Mouse (Mus musculus) neural tube, embryonic 10.5 days (tissue): Measurements from ENCODE around the gene Abcg4.
"Not testable (repeated sequence)": the region's sequence is repeated elsewhere in the genome, so short reads cannot be mapped to it uniquely, and the experiment has no call there.

ENCODE experiments used
- DNase-seq: peaks from one replicate; pipeline ENCODE4 v3.0.0-alpha.2; 2017; ENCODE audit warnings: low spot score; ENCODE audit errors: extremely low spot score

Gene Abcg4

DNA sequence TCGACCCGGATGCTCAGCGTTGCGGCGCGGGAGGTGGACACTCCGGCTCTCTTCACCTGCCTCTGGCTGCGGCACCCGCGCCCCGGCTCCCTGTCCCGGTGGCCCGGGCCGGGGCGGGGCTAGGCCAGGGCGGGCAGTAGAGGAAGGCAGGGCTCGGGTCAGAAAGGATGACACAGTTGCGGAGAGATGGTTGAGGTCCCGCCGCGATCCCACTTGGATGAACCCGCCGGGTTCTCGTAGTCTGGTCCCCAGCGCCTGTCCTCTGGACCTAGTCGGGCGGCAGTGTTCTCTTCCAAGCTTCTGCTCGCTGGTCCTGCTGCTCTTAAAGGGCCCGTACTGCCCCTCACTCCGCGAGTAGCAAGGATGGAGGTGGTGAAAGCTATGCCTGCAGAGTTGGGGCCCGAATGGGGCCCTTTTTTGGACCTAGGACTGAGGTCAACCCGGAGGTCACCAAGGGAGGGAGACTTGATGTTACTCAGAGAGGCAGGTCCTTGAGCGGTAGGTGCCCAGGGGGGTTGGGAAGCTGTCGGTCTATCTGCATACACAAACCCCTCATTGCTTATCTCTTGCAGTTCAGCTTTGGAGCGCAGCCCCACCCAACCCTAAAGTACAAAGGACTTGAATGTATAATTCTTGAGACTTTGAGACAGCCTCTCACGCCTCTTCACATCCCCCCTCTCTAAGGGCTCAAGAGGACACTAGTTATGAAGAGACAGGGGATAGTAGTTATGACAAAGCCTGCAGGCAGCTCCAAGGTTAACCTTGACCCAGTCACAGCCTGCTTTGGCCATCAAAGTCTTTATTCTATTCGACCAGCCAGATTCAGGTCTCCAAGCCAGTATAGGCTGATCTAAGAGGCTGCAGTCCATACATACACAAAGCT, at the start of gene Abcg4:
Gene Abcg4 (minus strand): TSS at position 540 of the 883 bp plus-strand sequence.
- peak; percentile 70 for DNase-seq

DNA sequence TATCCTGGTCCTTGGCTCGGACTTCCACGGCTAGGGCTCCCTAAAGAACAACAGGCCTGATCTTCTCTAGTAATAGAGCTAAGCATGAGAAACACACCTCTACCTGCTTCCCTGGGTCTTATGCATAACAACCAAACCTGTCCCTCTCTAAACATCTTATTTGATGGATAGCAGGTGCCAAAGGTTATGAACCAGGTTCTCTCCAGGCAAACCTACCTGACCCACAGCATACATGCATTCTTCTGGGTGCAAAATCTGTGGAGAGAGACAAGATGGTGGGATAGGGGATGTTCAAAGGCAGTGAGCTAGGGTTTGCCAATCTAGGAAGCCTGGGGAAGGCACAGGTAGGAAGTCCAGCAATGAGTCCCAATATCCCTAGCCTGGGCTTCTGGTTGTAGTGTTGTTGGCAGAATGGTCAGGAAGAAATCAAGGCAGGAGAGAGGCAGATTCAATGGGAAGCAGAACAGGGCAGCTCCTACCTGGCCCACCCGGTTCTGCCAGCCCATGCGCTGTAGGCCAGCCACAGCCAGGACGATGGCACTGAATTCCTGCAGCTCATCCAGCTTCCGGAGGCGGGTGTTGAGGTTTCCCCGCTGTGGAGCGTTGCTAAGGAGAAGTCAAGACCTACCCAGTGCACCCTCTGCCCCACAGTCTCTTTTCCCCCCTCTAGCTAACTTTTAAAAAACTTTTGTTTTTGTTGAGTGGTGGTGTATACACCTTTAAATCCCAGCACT, 49.2 kb upstream of the Abcg4 start:
- DNase-seq, result peak; percentile 32

DNA sequence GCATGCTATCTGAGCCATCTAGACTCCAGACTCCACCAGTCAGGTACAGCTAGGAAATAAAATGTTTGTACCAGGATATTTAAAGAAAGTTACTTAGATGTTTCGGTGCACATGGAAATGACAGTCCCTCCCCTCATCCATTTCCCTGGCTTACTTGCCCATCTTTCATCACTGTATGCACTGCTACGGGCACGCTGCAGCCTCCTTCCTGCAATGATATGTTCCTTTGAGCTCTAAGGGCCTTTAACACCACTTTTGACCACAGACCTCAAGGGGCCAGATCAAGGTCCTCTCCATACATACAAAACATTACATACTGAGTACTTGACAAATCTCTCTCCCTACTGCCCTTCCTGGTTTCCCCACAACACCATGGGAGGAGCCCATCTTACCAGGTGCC, 48.5 kb upstream of the Abcg4 start:
- no peak for DNase-seq

DNA sequence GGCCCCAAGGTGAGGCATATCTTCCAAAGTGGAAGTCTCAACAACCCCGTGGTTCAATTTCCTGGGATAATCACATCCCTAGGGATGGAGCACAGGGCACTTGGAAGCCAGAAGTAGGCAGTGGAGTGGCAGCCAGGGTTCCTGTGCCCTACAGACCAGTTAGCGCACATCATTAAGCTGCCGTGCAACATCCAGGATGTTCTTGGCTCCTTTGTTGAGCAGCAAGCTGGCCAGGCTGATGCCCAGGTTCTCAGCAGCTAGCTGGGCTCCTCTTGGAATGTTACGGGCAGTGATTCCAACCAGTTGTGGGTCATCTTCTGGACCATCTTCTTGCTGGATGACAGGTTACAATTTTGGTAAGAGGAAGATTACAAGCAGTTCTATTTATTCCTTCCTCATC, 48.1 kb upstream of the Abcg4 start:
- DNase-seq, result not testable (repeated sequence)

DNA sequence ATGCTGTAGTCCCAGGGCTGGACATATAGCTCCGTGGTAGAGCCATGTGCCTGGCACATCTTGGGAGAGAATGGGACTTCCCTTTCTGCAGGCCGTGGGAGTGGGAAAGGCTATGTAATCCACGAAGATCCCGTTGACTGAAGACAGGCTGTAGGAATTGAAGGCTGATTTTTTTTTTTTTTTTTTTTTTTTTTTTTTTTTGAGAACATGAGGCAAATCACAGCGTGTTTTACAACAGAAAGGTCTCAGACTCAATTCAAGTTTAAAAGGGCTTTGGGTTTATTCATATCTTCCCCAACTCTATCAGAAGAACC, 47.6 kb upstream of the Abcg4 start:
- no peak for DNase-seq

DNA sequence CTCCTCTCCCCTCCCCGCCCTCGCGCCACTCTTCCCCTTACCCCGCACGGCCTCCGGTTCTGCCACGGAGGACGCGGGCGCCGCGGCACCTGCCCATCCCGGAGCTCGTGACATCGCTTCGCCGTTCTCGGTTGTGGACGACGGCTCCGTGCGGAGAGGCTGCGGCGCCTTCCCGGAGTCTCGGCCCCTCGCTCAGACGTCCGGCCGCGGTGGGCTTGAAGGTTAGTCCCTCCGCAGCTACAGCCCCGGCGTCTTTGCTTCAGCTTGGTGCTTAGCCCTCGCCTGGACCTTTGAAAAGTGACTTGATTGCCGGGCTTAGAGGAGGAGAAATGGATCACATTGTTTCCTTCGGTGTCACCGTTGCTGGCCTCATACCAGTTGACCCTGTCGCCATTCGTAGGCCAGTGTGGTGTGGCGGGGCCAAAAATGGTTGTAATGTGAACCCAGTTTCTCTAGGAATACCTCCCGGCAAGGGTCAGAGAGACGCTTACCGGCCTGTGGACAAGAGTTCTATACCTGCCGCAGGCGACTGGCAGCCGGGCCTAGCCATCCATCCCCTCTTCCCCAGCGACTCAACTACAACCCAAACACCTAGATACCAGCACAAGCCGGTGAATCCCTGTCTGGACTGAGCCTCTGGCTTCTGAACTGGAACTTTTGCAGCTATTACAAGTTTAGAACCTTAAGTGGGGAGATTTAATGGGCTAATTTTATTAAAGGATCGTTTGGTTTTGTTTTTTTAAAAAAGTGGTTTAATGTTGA, 47.1 kb upstream of the Abcg4 start:
- peak; percentile 78 for DNase-seq

DNA sequence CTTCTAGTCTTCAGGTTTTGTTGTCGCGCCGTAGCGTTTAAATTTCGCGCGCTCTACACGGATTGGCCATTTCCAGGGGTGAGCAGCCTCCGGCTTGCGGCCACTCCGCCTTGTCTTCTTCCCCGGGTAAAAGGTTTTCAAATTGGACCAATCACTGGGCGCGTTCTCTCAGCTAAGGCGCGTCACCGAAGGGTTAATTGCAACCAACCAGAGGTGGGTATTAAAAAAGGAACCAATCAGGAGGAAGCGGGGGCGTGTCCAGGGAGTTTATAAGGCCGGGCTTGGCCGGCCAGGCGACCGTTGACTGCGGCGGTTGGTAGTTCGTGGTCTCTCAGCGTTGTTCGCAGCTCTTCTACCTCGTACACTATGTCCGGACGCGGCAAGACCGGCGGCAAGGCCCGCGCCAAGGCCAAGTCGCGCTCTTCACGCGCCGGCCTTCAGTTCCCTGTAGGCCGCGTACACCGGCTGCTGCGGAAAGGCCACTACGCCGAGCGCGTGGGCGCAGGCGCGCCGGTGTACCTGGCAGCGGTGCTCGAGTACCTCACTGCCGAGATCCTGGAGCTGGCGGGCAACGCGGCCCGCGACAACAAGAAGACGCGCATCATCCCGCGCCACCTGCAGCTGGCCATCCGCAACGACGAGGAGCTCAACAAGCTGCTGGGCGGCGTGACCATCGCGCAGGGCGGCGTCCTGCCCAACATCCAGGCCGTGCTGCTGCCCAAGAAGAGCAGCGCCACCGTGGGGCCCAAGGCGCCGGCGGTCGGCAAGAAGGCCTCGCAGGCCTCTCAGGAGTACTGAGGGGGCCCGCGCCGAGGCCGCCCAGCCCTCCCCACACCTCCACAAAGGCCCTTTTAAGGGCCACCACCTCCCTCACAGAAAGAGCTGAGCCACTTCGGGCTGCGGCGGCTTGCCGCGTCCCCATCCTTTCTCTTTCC, 46.2 kb upstream of the Abcg4 start, which contains the start of gene H2afx:
Gene H2afx (plus strand): TSS at position 299 of the 935 bp plus-strand sequence.
- DNase-seq, result peak; percentile 98

DNA sequence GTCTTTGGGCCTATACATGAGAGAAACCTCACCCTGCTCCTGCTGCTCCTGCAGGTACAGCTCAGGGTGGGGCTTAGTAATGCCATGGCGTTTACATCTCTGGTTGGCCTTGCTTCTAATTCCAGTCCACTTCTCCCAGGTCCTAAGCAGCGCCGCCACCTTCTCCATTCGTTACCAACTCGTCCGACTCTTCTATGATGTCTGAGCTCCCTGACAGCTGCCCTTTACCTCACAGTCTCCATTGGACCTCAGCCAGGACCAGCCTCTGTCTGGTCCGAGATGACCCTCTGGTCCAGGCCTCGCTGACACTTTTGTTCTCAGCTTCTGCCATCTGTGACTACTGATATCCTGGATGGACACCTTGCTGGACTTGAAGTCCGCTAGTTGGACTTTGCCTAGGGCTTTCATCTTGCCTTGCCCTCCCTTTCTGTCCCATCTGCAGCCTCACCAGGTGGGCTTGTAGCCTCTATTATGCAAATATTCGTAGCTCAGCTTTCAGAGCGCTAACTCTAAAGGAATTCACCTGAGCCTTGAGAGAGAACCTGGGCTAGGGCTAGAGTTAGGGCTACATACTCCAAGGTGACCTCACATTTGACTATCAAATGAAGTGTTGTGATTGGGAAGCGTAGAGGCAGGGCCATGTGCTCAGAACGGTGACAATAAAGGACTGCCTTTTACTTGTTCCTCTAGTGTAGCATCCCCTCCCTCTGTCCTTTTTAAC, 44.7 kb upstream of the Abcg4 start:
- no peak for DNase-seq

DNA sequence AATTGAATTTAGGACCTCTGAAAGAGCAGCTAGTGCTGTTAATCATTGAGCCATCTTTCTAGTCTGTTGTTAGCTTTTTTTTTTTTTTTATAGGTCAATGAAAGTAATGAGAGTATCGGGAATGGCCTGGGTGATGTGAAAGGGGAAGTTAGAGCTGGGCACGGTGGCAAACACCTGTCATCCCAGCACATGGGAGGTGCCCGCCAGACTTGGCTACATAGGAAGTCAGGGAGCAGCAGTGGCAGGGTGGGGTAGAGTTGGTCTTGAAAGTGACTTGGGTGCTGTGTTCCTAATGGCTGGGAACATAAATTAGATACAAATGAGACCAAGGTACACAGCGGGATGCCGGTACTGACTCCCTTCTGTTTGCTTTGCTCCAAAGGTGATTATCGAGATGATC, 42.3 kb upstream of the Abcg4 start:
- no peak for DNase-seq

DNA sequence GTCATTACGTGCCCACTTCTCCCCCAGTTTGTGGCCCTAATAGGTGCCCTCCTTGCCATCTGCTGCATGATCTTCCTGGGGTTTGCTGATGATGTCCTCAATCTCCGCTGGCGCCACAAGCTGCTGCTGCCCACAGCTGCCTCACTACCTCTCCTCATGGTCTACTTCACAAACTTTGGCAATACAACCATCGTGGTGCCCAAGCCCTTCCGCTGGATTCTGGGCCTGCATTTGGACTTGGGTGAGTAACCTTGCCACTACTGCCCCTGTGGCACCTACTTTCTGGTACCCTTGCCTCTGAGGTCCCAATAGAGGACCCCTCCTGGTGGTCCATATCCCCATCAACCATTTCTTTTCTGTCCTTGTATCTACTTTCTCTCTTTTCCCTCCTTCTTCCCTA, 39.5 kb upstream of the Abcg4 start:
- no peak for DNase-seq

DNA sequence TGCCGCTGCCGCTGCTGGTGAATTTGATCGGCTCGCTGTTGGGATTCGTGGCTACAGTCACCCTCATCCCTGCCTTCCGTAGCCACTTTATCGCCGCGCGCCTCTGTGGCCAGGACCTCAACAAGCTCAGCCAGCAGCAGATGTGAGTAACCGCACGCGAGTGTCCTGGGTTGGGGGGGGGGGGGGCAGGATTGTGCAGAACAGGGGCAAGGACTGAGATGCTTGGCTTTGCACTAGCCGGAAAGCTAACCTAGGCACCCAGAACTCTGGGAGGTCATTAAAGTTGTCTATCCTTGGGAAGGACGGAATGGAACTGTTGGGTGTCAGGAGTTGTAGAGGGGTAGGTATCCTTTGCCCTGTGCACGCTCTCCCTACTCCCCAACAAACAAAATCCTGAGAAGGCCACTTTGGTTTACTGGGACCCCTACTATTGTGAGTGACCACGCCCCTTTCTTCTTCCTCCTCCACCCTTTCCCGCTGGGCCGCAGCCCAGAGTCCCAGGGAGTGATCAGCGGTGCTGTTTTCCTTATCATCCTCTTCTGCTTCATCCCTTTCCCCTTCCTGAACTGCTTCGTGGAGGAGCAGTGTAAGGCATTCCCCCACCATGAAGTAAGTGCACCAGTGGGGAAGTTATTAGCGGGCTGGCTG, 38.8 kb upstream of the Abcg4 start:
- peak; percentile 82 for DNase-seq

DNA sequence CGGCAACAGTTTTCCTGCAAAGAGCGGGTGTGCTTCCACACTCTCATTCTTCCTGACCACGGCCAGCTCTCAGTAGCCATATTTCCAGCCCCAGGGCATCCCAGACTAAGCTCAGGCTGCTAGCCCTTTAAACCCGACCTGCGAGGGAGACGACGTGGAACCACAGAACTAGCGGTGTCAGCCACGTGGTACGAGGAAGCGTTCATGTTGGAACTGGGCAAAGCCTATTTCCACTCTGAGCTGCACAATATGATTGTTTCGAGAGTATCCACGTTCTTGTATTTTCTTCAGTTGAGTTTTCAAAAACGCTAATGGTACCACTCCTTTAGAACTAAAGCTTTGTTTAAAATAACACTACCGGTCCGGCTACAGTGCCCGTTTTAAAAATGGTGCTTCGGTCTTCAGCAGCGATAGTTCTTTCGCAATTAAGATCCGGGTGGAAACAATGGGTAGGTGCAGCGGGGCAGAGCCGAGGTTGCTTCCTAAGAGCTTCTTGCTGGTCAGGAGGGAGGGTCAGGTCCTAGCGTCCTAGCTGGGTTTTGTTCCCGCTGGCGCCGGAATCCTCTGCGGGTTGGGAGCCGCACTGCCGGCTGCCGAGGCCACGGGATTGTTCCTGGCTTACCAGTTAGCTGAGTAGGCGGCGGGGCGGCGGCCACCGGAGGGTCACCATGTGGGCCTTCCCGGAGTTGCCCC, 38.1 kb upstream of the Abcg4 start:
- peak; percentile 82 for DNase-seq

DNA sequence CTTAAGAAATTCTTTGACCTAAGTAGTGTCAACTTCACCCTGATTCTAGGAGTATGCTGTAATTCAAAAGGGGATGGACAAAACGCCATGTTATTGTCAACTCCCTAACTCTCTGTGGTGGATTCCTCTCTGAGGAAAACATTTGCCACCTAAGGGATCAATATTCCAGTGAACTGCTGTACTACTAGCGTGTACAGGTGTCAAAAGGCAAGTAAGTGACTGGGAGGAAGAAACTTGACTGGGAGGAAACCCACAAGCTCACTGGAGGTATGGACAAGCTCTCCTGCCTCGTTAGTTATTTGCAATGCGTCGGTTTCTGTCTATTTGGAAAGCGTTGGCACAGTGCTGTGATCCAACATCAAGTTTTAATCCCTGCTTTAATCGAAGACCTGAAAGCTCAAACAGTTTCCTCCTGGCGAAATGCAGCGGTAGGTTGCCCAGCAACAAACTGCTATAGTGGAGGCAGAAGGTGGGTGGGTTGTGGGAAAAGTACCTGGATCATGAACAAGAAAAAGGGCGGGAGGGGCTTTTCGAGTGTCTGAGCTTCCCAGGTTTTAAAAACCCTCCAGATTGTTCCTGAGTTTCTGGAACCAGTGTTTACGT, 37.5 kb upstream of the Abcg4 start, which contains the start of gene Dpagt1:
Gene Dpagt1 (plus strand): TSS at position 252 of the 603 bp plus-strand sequence.
- DNase-seq, result no peak

DNA sequence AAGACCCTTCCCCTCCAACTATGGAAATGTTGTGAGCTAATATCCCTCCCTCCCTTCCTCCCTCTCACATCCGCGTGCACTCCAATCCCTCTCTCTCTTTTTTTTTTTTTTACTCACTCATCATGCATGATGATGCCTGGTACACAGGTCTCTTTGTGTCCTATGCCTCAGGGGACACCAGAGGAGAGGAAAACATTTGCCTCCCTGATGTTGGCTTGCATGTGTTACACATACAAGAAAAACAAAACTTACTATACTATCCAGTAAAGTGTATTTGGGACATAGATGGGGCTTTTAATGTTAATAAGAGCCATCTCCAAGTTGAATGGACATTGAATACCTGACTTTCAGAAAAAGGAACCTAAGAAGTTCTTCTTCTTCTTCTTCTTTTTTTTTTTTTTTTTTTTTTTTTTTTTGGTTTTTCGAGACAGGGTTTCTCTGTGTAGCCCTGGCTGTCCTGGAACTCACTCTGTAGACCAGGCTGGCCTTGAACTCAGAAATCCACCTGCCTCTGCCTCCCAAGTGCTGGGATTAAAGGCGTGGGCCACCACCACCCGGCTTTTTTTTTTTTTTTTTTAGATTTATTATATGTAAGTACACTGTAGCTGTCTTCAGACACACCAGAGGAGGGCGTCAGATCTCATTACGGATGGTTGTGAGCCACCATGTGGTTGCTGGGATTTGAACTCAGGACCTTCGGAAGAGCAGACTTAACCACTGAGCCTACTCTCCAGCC, 36.8 kb upstream of the Abcg4 start:
- not testable (repeated sequence) for DNase-seq

DNA sequence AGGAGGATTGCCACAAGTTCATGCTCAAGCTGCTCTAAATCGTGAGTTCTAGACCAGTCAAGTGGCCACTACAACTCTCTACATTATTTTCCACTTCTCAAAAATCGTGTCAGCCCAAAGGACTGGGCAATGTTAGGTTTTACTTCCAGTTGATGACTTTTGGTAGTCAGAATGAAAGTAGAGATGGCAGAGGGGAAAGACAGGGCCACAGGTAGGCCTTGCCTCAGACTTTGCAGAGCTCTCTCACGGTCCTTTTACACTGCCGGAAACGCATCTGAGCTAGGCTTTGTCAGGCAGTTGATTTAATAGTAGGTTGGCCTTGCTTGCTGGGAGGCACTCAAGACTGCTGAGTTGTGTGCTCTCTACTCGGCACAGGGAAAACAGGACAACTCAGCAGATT, 35.7 kb upstream of the Abcg4 start:
- no peak for DNase-seq

DNA sequence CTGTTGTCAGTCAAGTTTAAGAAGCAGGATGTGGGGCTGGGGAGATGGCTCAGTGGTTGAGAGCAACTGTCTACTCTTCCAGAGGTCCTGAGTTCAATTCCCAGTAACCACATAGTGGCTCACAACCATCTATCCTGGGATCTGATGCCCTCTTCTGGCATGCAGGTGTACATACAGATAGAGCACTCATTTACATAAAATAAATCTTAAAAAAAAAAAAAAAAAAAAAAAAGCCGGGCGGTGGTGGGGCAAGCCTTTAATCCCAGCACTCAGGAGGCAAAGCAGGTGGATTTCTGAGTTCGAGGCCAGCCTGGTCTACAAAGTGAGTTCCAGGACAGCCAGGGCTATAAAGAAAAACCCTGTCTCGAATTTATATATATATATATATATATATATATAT, 35.2 kb upstream of the Abcg4 start:
- DNase-seq, result not testable (repeated sequence)

DNA sequence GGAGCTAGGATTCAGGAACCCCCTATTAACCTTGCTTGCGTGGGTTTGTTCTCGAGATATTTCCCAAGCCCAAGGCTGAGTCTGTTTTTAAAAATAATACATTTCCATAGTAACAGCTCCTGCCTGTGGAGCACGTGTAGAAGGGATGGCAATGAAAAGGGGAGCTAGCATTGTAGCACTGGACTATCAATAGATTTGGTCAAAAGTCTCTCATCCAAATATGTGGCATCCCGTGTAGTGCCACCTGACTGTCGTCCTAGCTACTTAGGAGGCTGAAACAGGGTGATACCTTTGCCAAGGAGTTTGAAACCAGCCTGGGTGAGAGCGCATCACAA, 32.4 kb upstream of the Abcg4 start:
- no peak for DNase-seq
